Mouse (Mus musculus) neutrophil, adult 65 days (primary cell): Measurements from ENCODE around the gene Sesn1. TPM values are rescaled to one million over a fixed set of nuclear protein-coding genes. Genes with fewer than 3 reads are reported as not detected.

Experiments
- total RNA-seq: library from RNA; stranded (reverse); gene quantifications from 2 replicates; pipeline ENCODE4 v1.2.4, GENCODE M21; 2023

The Sesn1 gene
- 6.8 and 8.3 TPM in 2 replicates for total RNA-seq

GRCm38 (mm10) chr10:41809771-41810563, at the start of gene Sesn1, which contains the start of gene Cep57l1:
Gene Sesn1, plus strand, starts transcription at chr10:41809935.
Gene Cep57l1, minus strand, starts transcription at chr10:41809871.

Other genes starting within 250 kb of the Sesn1 start
- gene Ccdc162, start 93.3 kb upstream of the Sesn1 start, total RNA-seq, result 5.7 and 7.0 TPM in 2 replicates
- 5.1 and 5.3 TPM in 2 replicates for gene Cep57l1, start 64 bp upstream of the Sesn1 start, total RNA-seq
- gene Armc2, start 208.5 kb downstream of the Sesn1 start, total RNA-seq, result not detected in 2 replicates